Mouse (Mus musculus) E14TG2a.4 (cell line): ENCODE results near the gene Gns.

Experiments used
- H3K27me3 ChIP-seq: 2 replicates; pipeline ENCODE4 v1.6.1; 2014; ENCODE audit warnings: low read length, control low read depth; ENCODE audit not compliant: insufficient read depth
- H3K36me3 ChIP-seq: 2 replicates; pipeline ENCODE4 v1.6.1; 2014; ENCODE audit warnings: low read length, control low read depth; ENCODE audit not compliant: insufficient read depth
- H3K4me1 ChIP-seq: replicated peaks from 2 replicates; pipeline ENCODE4 v1.6.1; 2014; ENCODE audit warnings: low read depth, low read length, control low read depth
- H3K4me3 ChIP-seq: replicated peaks from 2 replicates; pipeline ENCODE4 v1.5.1; 2014; ENCODE audit warnings: mild to moderate bottlenecking, low read length
- H3K9me3 ChIP-seq: 2 replicates; pipeline ENCODE4 v1.6.1; 2014; ENCODE audit warnings: low read length, control low read depth
- CTCF ChIP-seq: conservative IDR thresholded peaks from 2 replicates; pipeline ENCODE4 v1.5.1; 2014; ENCODE audit warnings: low read length
- NANOG ChIP-seq: IDR thresholded peaks from 2 replicates; pipeline ENCODE4 v1.6.1; 2014; ENCODE audit warnings: borderline replicate concordance, low read length, mixed read lengths
- POU5F1 ChIP-seq: IDR thresholded peaks from 2 replicates; pipeline ENCODE4 v1.6.1; 2014; ENCODE audit warnings: low read length, borderline replicate concordance

Gene Gns

DNA sequence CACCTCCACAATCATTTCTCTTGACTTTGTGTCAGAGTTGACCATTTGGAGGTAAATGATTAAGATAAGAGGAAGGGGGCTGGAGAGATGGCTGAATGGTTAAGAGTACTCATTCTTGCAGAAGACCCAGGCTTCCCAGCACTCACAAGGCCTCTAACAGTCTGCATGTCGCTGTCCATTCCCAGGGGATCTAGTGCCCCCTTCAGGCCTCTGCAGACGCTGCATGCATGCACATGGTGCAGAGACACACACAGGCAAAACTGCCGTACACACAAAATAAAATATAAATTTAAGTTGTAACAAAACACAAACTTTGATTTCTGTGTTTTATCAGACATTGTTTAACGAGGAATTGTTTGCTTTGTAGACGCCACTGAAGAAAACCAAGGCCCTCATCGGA is 5.9 kb downstream of the Gns start:
- Histone ChIP-seq H3K4me1 (peaks cover 43% of the 10 kb centered on the region), H3K9me3 (no peaks in the 10 kb centered on the region), H3K27me3 (peaks cover 7% of the 10 kb centered on the region), H3K4me3 (no peak overlapping the region), H3K36me3 (peaks cover 45% of the 10 kb centered on the region)
- TF ChIP-seq CTCF, result peak; percentile 94
- no peak for TF ChIP-seq NANOG

DNA sequence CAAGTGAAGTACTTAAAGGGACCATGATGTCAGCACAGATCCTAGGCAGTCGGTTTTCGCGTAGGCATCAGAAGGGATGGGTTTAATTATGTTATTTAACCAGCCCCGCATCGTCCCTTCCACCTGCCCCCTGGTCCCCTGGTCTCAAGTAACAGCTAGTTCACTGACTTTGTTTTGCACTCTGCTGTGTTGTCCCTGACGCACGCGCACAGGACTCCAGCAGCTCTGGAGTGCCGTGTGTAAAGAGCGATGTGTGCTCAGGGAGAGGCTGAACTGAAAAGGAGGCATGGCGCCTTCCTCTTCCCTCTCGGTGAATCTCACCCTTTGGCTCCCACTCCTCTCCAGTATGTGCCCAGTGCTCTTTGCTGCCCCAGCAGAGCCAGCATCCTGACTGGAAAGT is 9.1 kb downstream of the Gns start:
- Histone ChIP-seq H3K9me3 (no peaks in the 10 kb centered on the region), H3K4me3 (peak overlapping the region; percentile 46), H3K4me1 (peaks cover 41% of the 10 kb centered on the region), H3K27me3 (no peaks in the 10 kb centered on the region), H3K36me3 (peaks cover 73% of the 10 kb centered on the region)
- TF ChIP-seq POU5F1 (no peak), CTCF (no peak), NANOG (no peak)

DNA sequence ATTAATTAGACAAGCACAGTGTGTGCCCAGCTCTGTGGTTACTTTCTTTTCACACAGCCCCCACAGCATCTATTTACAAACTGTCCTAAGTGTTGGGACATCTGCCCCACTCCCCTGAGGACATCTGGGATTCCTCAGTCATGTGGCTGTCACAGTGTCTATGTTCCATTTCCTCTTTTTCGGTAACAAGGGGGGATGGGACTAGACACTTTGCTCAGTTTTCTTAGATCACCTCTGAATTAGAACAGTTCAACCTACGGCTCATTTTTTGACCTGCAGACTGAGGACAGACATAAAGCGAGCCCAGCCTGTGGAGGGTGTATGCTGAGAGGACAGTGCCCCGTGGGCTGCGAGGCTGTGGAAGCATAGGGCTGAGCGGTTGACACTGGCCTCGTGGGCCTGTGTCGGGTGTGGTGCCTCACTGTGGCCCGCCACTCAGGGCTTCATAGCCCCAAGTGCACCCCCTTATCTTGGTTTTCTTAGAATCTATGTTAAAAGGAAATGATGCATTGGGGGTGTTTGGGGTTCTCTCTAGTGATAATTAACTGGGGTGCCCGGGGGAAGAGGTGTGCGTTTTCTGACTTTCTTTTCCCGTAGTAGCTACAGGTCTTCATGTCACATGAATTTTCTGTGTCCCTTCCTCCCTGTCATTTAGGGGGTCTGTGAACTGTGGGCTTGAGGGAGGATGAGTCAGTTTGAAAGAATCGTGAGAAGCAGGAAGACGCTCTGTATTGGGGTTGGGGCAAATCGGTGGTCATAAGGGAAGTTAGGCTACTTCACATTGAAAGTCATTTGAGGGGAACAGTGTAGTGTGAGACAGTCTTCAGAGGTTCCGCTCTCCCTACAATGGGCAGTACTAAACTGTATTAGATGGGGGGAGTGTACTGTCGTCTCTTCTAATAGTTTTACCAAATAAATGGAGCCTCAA is 10.1 kb downstream of the Gns start:
- H3K4me1 ChIP-seq, result peaks cover 37% of the 10 kb centered on the region
- no peaks in the 10 kb centered on the region for H3K27me3 ChIP-seq
- H3K9me3 ChIP-seq, result no peaks in the 10 kb centered on the region
- TF ChIP-seq NANOG, result no peak
- TF ChIP-seq POU5F1, result no peak
- TF ChIP-seq CTCF, result no peak; the same call in 1 of the 2 replicates
- H3K36me3 ChIP-seq, result peaks cover 73% of the 10 kb centered on the region
- no peak overlapping the region for H3K4me3 ChIP-seq

DNA sequence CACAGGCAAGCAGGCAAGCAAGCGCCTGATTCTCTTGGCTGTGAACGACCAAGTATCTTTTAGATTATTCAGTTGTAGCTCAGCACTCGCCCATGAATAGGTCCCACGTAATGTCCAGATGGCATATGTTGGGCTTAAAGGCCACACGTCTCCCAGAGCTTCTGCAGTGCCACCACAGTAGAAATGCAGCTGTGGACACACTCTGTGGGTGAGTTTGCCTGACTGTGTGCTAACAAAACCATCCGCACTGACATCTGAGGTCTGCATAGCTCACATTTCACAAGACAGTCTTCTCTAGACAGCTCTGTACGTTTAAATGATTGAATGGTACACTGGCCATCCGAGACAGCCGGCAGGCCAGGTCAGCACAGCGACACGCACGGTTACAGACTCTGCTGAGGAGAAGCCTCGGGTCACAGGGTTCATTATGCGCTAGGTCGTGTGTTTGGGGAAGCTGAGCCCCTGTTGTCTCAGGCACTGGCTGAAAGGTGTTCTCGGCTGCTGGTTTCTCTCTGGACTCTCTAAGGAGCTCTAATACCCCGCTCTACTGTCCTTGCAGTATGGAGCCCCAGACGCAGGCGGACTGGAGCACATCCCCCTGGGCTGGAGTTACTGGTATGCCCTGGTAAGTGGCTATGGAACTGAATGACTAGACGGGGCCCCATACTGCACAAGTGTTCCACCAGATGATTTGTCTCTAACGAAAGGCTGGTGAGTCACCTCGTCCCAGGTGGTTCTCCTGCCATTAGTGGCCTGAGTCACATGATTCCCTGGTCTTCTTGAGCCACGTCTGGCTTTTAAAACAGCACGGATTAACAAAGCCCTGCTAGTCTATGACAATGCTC is 11.0 kb downstream of the Gns start:
- Histone ChIP-seq H3K9me3 (no peaks in the 10 kb centered on the region), H3K4me3 (no peak overlapping the region), H3K27me3 (no peaks in the 10 kb centered on the region), H3K36me3 (peaks cover 75% of the 10 kb centered on the region), H3K4me1 (peaks cover 39% of the 10 kb centered on the region)
- TF ChIP-seq CTCF, result no peak; the same call in 1 of the 2 replicates
- TF ChIP-seq POU5F1, result no peak
- no peak for TF ChIP-seq NANOG

DNA sequence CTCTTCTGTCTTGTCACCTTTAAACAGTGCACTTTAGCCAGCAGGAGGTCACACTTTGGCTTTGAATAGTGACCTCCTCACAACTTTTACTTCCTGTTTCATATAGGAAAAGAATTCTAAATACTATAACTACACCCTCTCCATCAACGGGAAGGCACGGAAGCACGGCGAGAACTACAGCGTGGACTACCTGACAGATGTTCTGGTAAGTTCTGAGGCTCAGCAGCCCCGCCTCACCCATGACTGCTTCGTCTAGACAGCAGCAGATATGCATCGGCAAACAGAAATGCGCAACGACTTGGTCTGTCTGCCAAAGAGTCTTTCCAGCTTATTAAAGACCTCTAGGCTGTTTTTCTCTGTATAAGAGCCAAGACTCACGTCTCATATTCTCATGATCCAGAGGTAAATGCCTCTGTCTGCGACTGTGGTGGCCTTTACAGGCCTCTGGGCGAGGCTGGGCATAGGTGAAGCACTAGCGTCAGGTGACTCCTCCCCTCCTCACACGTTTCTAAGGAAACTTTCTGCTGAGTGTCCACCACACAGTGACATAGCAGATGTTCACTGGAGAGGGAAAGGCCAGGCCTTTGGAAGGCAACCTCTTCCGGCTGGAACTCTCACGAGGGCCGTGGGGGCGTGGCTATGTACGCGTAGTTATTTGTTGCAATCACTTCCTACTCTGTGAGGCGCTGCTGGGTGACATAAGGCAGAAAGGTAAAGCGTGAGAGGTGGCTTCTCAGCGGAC is 11.8 kb downstream of the Gns start:
- H3K27me3 ChIP-seq, result no peaks in the 10 kb centered on the region
- peaks cover 79% of the 10 kb centered on the region for H3K36me3 ChIP-seq
- TF ChIP-seq NANOG (no peak), CTCF (no peak)
- H3K4me1 ChIP-seq, result peaks cover 44% of the 10 kb centered on the region
- H3K4me3 ChIP-seq, result no peak overlapping the region
- H3K9me3 ChIP-seq, result no peaks in the 10 kb centered on the region

DNA sequence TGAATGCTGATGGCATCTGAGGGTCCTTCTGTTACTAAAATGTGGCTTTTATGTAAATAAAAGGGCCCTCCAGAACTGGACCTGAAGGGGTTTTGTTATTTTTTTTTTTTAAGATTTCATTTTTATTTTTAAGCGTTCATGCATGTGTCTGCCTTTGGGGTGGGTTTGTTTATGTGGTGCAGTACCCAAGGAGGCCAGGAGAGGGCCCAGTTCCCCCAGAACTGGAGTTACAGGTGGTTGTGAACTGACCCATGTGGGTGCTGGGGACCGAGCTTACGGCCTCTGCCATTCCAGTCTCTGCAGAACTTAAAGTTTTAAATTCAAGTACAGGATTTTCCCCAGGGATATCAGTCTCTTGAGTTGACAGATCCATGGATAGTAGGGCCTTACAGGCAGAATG is 14.5 kb downstream of the Gns start:
- peaks cover 95% of the 10 kb centered on the region for H3K36me3 ChIP-seq
- no peak overlapping the region for H3K4me3 ChIP-seq
- H3K4me1 ChIP-seq, result peaks cover 36% of the 10 kb centered on the region
- TF ChIP-seq CTCF, result peak; percentile 51
- no peak for TF ChIP-seq POU5F1
- H3K27me3 ChIP-seq, result no peaks in the 10 kb centered on the region
- no peaks in the 10 kb centered on the region for H3K9me3 ChIP-seq

DNA sequence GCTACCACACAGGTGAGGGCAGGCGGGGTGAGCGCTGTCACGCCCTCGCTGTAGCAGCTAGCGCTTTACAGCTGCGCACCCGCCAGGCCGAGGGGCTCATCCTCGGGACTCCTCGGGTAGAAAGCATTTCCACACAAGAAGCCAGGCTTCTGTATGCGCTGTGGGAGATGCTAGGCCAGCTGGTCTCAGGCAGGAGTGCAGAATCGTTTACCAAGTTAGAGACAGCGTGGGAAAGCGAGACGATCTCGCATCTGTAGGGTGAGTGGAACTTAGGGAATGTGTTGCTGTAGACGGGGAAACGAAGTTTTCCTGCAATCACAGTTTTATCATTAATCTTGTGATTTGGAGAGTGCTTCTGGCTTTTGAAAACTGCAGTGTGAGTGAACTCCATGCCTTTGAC is 16.4 kb downstream of the Gns start:
- Histone ChIP-seq H3K36me3 (peaks cover 96% of the 10 kb centered on the region), H3K9me3 (no peaks in the 10 kb centered on the region), H3K4me3 (no peak overlapping the region), H3K4me1 (peaks cover 29% of the 10 kb centered on the region), H3K27me3 (no peaks in the 10 kb centered on the region)
- no peak for TF ChIP-seq CTCF
- no peak for TF ChIP-seq NANOG

DNA sequence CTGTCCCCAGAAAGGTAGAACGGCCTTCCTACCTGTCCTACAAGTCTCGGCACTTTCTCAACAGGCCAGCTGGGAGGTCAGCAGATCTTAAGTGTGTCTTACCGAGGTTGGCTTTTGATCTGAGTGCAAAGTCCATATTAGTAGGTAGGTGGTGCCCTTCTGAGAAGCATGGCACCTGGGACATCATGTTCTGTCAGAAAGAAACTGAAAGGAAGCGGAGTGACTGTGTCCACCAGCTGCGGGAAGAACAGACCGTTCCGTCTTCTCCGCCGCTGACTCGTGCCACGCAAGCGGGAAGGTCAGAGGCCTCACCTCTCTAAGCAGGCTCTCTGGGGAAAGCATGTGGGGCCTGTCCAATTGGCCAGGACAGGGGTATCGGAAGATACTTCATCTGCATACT is 19.8 kb downstream of the Gns start:
- Histone ChIP-seq H3K27me3 (no peaks in the 10 kb centered on the region), H3K36me3 (peaks cover 97% of the 10 kb centered on the region), H3K4me1 (peaks cover 35% of the 10 kb centered on the region), H3K9me3 (no peaks in the 10 kb centered on the region), H3K4me3 (no peak overlapping the region)
- TF ChIP-seq NANOG (no peak), POU5F1 (no peak), CTCF (no peak)

DNA sequence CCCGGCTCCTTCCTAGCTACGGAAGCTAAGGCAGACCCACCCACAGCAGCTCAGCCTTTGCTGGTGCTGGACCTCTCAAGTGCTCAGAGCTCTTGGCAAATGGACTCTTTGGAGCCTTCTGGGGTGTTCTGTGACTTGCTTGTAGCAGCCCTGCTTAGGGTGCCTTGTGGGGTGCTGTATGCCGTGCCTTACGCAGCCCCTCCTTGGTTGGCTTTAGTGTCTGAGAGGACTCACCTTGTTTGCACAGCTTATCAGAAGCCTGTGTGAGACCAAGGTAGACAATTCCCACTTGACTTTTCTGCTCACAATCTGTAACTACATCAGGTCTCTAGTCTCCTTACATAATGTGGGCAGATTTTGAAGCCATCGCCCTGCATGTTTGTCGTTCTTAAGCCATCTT is 20.8 kb downstream of the Gns start:
- H3K4me1 ChIP-seq, result peaks cover 45% of the 10 kb centered on the region
- H3K9me3 ChIP-seq, result no peaks in the 10 kb centered on the region
- H3K4me3 ChIP-seq, result no peak overlapping the region
- TF ChIP-seq POU5F1 (no peak), CTCF (no peak), NANOG (no peak)
- peaks cover 97% of the 10 kb centered on the region for H3K36me3 ChIP-seq
- H3K27me3 ChIP-seq, result no peaks in the 10 kb centered on the region
